Mouse (Mus musculus) midbrain, embryonic 11.5 days (tissue): ENCODE results near the gene Cdhr4. TPM values are rescaled to one million over a fixed set of nuclear protein-coding genes. Genes with fewer than 3 reads are reported as not detected.

Source experiments
- ATAC-seq: fragments of 200-750 bp; cut with Nextera tagmentation; 2 replicates; pipeline ENCODE4 v1.8.0; 2017; ENCODE audit warnings: moderate TSS enrichment, moderate library complexity; ENCODE audit not compliant: low FRiP score
- DNase-seq: peaks from one replicate; pipeline ENCODE4 v3.0.0; 2015; ENCODE audit warnings: low spot score; ENCODE audit errors: missing footprints
- H3K27ac ChIP-seq: fragments of 300-500 bp; sonication (generic); 2 replicates; pipeline ENCODE4 v1.5.1; 2014; ENCODE audit warnings: low read depth, low read length
- H3K27me3 ChIP-seq: fragments of 300-500 bp; sonication (generic); 2 replicates; pipeline ENCODE4 v1.6.1; 2014; ENCODE audit warnings: mild to moderate bottlenecking, low read length, moderate library complexity, mixed read lengths; ENCODE audit not compliant: control insufficient read depth, insufficient read depth
- H3K36me3 ChIP-seq: fragments of 300-500 bp; sonication (generic); 2 replicates; pipeline ENCODE4 v1.6.1; 2014; ENCODE audit warnings: mild to moderate bottlenecking, low read length, moderate library complexity, mixed read lengths; ENCODE audit not compliant: control insufficient read depth, insufficient read depth
- H3K4me1 ChIP-seq: fragments of 300-500 bp; sonication (generic); 2 replicates; pipeline ENCODE4 v1.6.1; 2014; ENCODE audit warnings: low read length; ENCODE audit not compliant: control insufficient read depth, insufficient read depth
- H3K4me2 ChIP-seq: fragments of 300-500 bp; sonication (generic); 2 replicates; pipeline ENCODE4 v1.6.1; 2014; ENCODE audit warnings: mild to moderate bottlenecking, moderate library complexity
- H3K4me3 ChIP-seq: fragments of 300-500 bp; sonication (generic); 2 replicates; pipeline ENCODE4 v1.5.1; 2014; ENCODE audit warnings: low read depth, low read length
- H3K9ac ChIP-seq: fragments of 300-500 bp; sonication (generic); 2 replicates; pipeline ENCODE4 v1.6.1; 2014; ENCODE audit warnings: low read length
- H3K9me3 ChIP-seq: fragments of 300-500 bp; sonication (generic); 2 replicates; pipeline ENCODE4 v1.6.1; 2016; ENCODE audit warnings: low read length; ENCODE audit not compliant: control insufficient read depth
- WGBS: fragments of 180-500 bp; shearing (Covaris S2); extraction: QIAGEN DNeasy Blood & Tissue Kit; methylation state at CpG from one replicate; pipeline ENCODE4 v1.1.7; 2014; 5-methylcytosine and 5-hydroxymethylcytosine counted together
- polyA plus RNA-seq: library from polyadenylated mRNA; unstranded; fragments of >200 nt; fragmentation: Nextera tagmentation; extraction: Ambion mirVana; gene quantifications from 2 replicates; pipeline ENCODE4 v1.2.1, GENCODE M21; 2014

Gene Cdhr4
- polyA plus RNA-seq, 1 experiment from 2014 or later: 2.2 TPM

- peak overlapping the region; percentile 88 for H3K4me2 ChIP-seq
- no peaks in the 10 kb centered on the region for H3K9me3 ChIP-seq
- peaks cover 10% of the 10 kb centered on the region for H3K27me3 ChIP-seq
- H3K36me3 ChIP-seq: no peaks in the 10 kb centered on the region
- WGBS: 40% methylated on average over 4 of the region's 4 CpGs
- no peak overlapping the region for H3K9ac ChIP-seq
- H3K27ac ChIP-seq: peak overlapping the region; percentile 44; the same call in 1 of the 2 replicates
- no peak overlapping the region for H3K4me3 ChIP-seq
- no peak for ATAC-seq
- no peak for DNase-seq
- H3K4me1 ChIP-seq: peaks cover 6% of the 10 kb centered on the region
Observed at GRCm38 (mm10) chr9:107983421-107983890, 8.8 kb upstream of the Cdhr4 start.

- Histone ChIP-seq H3K27ac (no peak overlapping the region; the same call in 1 of the 2 replicates), H3K36me3 (no peaks in the 10 kb centered on the region), H3K4me2 (peak overlapping the region; percentile 88), H3K4me3 (peak overlapping the region; percentile 60; the same call in 1 of the 2 replicates), H3K4me1 (peaks cover 6% of the 10 kb centered on the region), H3K9ac (peak overlapping the region; percentile 60; the same call in 1 of the 2 replicates), H3K27me3 (peaks cover 10% of the 10 kb centered on the region), H3K9me3 (no peaks in the 10 kb centered on the region)
- WGBS: 74% methylated on average over 19 of the region's 19 CpGs
- DNase-seq (peak; percentile 72), ATAC-seq (no peak)
Observed at GRCm38 (mm10) chr9:107984052-107984753, 8.1 kb upstream of the Cdhr4 start.

GRCm38 (mm10) chr9:107984754-107985055 lies 7.6 kb upstream of the Cdhr4 start:
- DNase-seq: no peak
- peak overlapping the region; percentile 60 for H3K4me3 ChIP-seq
- H3K9me3 ChIP-seq: no peaks in the 10 kb centered on the region
- peak overlapping the region; percentile 88 for H3K4me2 ChIP-seq
- no peak overlapping the region for H3K27ac ChIP-seq
- H3K4me1 ChIP-seq: peaks cover 6% of the 10 kb centered on the region
- WGBS: 63% methylated on average over 9 of the region's 9 CpGs
- H3K27me3 ChIP-seq: peaks cover 10% of the 10 kb centered on the region
- no peak for ATAC-seq
- peak overlapping the region; percentile 60 for H3K9ac ChIP-seq
- no peaks in the 10 kb centered on the region for H3K36me3 ChIP-seq

GRCm38 (mm10) chr9:107985131-107986119 lies 6.9 kb upstream of the Cdhr4 start, which contains the start of gene Inka1:
Inka1 (minus strand) TSS chr9:107985879.
- under 1% methylated on average over 57 of the region's 58 CpGs for WGBS
- ATAC-seq (peak; percentile 87), DNase-seq (peak; percentile 98)
- Histone ChIP-seq H3K4me1 (peaks cover 6% of the 10 kb centered on the region), H3K9ac (peak within 1 kb of the TSS; percentile 60), H3K36me3 (no peaks in the 10 kb centered on the region), H3K27me3 (peaks cover 10% of the 10 kb centered on the region), H3K9me3 (no peaks in the 10 kb centered on the region), H3K4me3 (peak within 1 kb of the TSS; percentile 60), H3K4me2 (peak within 1 kb of the TSS; percentile 88), H3K27ac (no peak within 1 kb of the TSS)

DNA sequence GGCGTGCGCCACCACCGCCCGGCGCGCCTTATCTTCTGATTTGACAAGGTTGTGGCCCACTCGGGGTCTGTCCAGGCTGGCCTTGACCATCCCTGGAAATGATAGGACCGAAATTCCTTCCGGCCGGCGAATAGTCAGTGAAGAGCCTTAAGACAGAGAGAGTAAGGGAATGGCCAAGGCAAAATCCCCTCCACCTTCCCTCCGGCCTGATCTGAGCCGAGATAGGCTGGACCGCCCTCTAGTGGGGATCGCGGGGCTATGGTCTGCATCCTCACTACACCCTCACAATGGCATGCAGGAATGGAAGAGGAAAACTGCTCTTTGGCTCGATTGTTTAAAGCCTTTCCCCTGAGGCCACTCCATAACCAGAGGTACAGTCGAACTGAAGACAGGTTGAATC lies 5.9 kb upstream of the Cdhr4 start:
- Histone ChIP-seq H3K4me3 (peak overlapping the region; percentile 60; the same call in 1 of the 2 replicates), H3K4me1 (peaks cover 6% of the 10 kb centered on the region), H3K4me2 (peak overlapping the region; percentile 88), H3K36me3 (no peaks in the 10 kb centered on the region), H3K27me3 (peaks cover 10% of the 10 kb centered on the region), H3K27ac (no peak overlapping the region), H3K9ac (no peak overlapping the region), H3K9me3 (no peaks in the 10 kb centered on the region)
- WGBS: 7% methylated on average over 18 of the region's 18 CpGs
- ATAC-seq (peak; percentile 69), DNase-seq (peak; percentile 94)

GRCm38 (mm10) chr9:107987950-107988349 lies 4.3 kb upstream of the Cdhr4 start:
- no peak overlapping the region for H3K9ac ChIP-seq
- H3K4me3 ChIP-seq: no peak overlapping the region
- no peak for ATAC-seq
- no peaks in the 10 kb centered on the region for H3K9me3 ChIP-seq
- H3K4me1 ChIP-seq: peaks cover 3% of the 10 kb centered on the region; the same call in 1 of the 2 replicates
- no peak overlapping the region for H3K4me2 ChIP-seq
- DNase-seq: peak; percentile 65
- WGBS: 74% methylated on average over 3 of the region's 3 CpGs
- no peak overlapping the region for H3K27ac ChIP-seq
- no peaks in the 10 kb centered on the region for H3K36me3 ChIP-seq
- peaks cover 10% of the 10 kb centered on the region for H3K27me3 ChIP-seq

- Histone ChIP-seq H3K27me3 (no peaks in the 10 kb centered on the region), H3K27ac (no peak overlapping the region), H3K36me3 (no peaks in the 10 kb centered on the region), H3K4me1 (no peaks in the 10 kb centered on the region), H3K4me2 (no peak overlapping the region), H3K4me3 (no peak overlapping the region), H3K9ac (no peak overlapping the region), H3K9me3 (no peaks in the 10 kb centered on the region)
- no peak for DNase-seq
- WGBS: 81% methylated on average over 11 of the region's 11 CpGs
- ATAC-seq: no peak
Observed at GRCm38 (mm10) chr9:107993013-107993412, 716 bp downstream of the Cdhr4 start.

- Histone ChIP-seq H3K9ac (no peak overlapping the region), H3K27ac (no peak overlapping the region), H3K4me2 (no peak overlapping the region), H3K27me3 (no peaks in the 10 kb centered on the region), H3K4me1 (no peaks in the 10 kb centered on the region), H3K36me3 (no peaks in the 10 kb centered on the region), H3K4me3 (no peak overlapping the region), H3K9me3 (no peaks in the 10 kb centered on the region)
- ATAC-seq (no peak), DNase-seq (no peak)
- 75% methylated on average over 2 of the region's 2 CpGs for WGBS
Observed at GRCm38 (mm10) chr9:107994464-107994863, 2.2 kb downstream of the Cdhr4 start.

GRCm38 (mm10) chr9:107995513-107995912 lies 3.2 kb downstream of the Cdhr4 start:
- Histone ChIP-seq H3K9ac (no peak overlapping the region), H3K4me2 (no peak overlapping the region), H3K36me3 (no peaks in the 10 kb centered on the region), H3K4me1 (no peaks in the 10 kb centered on the region), H3K27me3 (no peaks in the 10 kb centered on the region), H3K4me3 (no peak overlapping the region), H3K9me3 (no peaks in the 10 kb centered on the region), H3K27ac (no peak overlapping the region)
- ATAC-seq: no peak
- DNase-seq: no peak
- 90% methylated on average over 21 of the region's 21 CpGs for WGBS
